10 mouse cellular contexts compared by ENCODE assay signal in the genomic region with DNA sequence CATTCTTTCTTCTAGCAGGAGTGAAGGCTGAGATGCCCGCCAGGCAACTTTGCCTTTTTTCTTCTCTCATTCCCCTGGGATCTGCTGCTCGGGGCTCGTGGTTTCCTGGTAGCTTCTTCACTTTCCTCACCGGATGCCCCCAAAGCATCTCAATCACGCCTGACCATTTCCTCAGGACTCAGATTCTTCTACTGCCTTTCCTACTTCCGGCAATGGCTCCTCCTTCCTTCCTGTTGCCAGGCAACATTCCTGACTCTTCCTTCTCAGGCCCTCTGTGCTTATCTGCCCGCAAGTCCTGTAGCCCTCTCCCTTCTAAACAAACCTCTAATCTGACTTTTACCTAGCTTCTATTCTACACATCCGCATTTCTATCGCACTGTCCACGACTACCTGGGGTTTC.
A peak's percentile ranks its signal among the peaks of the same experiment; 100 is the strongest.
DNase-seq lines count a peak whose midpoint lies in the region; ATAC-seq and TF ChIP-seq lines count a peak whose summit lies in the region.
"Had no signal": no experiment of that assay in that cellular context is flagged by ENCODE, and none has a peak within 500 bp of the region (broad histone marks: within the 10 kb centered on the region; RNA-seq: fewer than 3 reads in every experiment).

No protein-coding gene starts in this region.

- TF ChIP-seq CTCF in midbrain, postnatal 0 days (IDR thresholded peaks at IDR 0.05) = no peak

- H3K4me1 ChIP-seq in midbrain, postnatal 0 days (ENCODE audit: insufficient read depth, low read length) = no peaks in the 10 kb centered on the region
- peaks cover 10% of the 10 kb centered on the region for H3K4me1 ChIP-seq in midbrain, embryonic 13.5 days (replicated peaks)
- H3K4me1 ChIP-seq in midbrain, embryonic 14.5 days (ENCODE audit: control insufficient read depth, insufficient read depth, low read length) = no peaks in the 10 kb centered on the region

- no peaks in the 10 kb centered on the region for H3K27me3 ChIP-seq in midbrain, postnatal 0 days (ENCODE audit: insufficient read depth, low read length)
- H3K27me3 ChIP-seq in midbrain, embryonic 13.5 days = peaks cover 1% of the 10 kb centered on the region; the same call in 1 of the 2 replicates
- no peaks in the 10 kb centered on the region for H3K27me3 ChIP-seq in midbrain, embryonic 14.5 days (ENCODE audit: control insufficient read depth, insufficient read depth, low read length)

- WGBS in midbrain, postnatal 0 days = 70% methylated on average over 10 of the region's 10 CpGs
- WGBS in midbrain, embryonic 13.5 days = 71% methylated on average over 10 of the region's 10 CpGs
- WGBS in midbrain, embryonic 14.5 days = 69% methylated on average over 10 of the region's 10 CpGs

- no peak overlapping the region for H3K4me2 ChIP-seq in midbrain, postnatal 0 days (ENCODE audit: low read depth, low read length, poor library complexity, severe bottlenecking)
- no peak overlapping the region for H3K4me2 ChIP-seq in midbrain, embryonic 13.5 days (replicated peaks)
- H3K4me2 ChIP-seq in midbrain, embryonic 14.5 days (ENCODE audit: low read length) = no peak overlapping the region

- no peaks in the 10 kb centered on the region for H3K36me3 ChIP-seq in midbrain, postnatal 0 days (ENCODE audit: insufficient read depth, low read length)
- no peaks in the 10 kb centered on the region for H3K36me3 ChIP-seq in midbrain, embryonic 13.5 days
- H3K36me3 ChIP-seq in midbrain, embryonic 14.5 days (ENCODE audit: control insufficient read depth, insufficient read depth, low read length) = no peaks in the 10 kb centered on the region

- peak; percentile 92 for DNase-seq in heart, adult 11 months
- no peak for DNase-seq in heart, postnatal 4 days
- DNase-seq in midbrain, postnatal 0 days (ENCODE audit: low spot score) = no peak
- DNase-seq in kidney, postnatal 36 days = peak; percentile 64 to 70
- DNase-seq in urinary bladder, postnatal 25 days (ENCODE audit: low spot score) = no peak
- no peak for DNase-seq in midbrain, embryonic 14.5 days
- no peak for DNase-seq in gastrocnemius, adult 18-20 months (ENCODE audit: low spot score)
- DNase-seq: B cell, adult 2 months; cerebellum, adult 18-20 months had no signal

- H3K9me3 ChIP-seq in midbrain, postnatal 0 days (ENCODE audit: low read length) = no peaks in the 10 kb centered on the region
- no peaks in the 10 kb centered on the region for H3K9me3 ChIP-seq in midbrain, embryonic 13.5 days
- no peaks in the 10 kb centered on the region for H3K9me3 ChIP-seq in midbrain, embryonic 14.5 days (ENCODE audit: control insufficient read depth, low read length)

- ATAC-seq in midbrain, postnatal 0 days (ENCODE audit: low FRiP score) = 0 out of 2 replicates have a peak, but pooled peaks have one; percentile 5
- ATAC-seq in midbrain, embryonic 13.5 days = no peak
- ATAC-seq in midbrain, embryonic 14.5 days (ENCODE audit: low FRiP score, low TSS enrichment) = no peak

- no peak overlapping the region for H3K27ac ChIP-seq in midbrain, postnatal 0 days (ENCODE audit: low read depth, low read length)
- H3K27ac ChIP-seq in midbrain, embryonic 13.5 days = no peak overlapping the region
- H3K27ac ChIP-seq in midbrain, embryonic 14.5 days (replicated peaks; ENCODE audit: low read depth, low read length) = no peak overlapping the region

- no peak overlapping the region for H3K9ac ChIP-seq in midbrain, postnatal 0 days (replicated peaks; ENCODE audit: low read length, poor library complexity, severe bottlenecking)
- H3K9ac ChIP-seq in midbrain, embryonic 13.5 days (replicated peaks) = no peak overlapping the region
- H3K9ac ChIP-seq in midbrain, embryonic 14.5 days (replicated peaks; ENCODE audit: low read length) = no peak overlapping the region

- H3K4me3 ChIP-seq in midbrain, postnatal 0 days (ENCODE audit: low read depth, low read length) = no peak overlapping the region
- H3K4me3 ChIP-seq in midbrain, embryonic 13.5 days (replicated peaks) = no peak overlapping the region
- no peak overlapping the region for H3K4me3 ChIP-seq in midbrain, embryonic 14.5 days (replicated peaks; ENCODE audit: low read depth, low read length)

Comparison
In these comparisons a context has a peak if more than half of its experiments do, and no peak if none do; other contexts are left out.
1. DNase-seq: peak in heart, adult 11 months (single experiment) and kidney, postnatal 36 days (2 of 2); none in heart, postnatal 4 days (single experiment), midbrain, postnatal 0 days (single experiment), urinary bladder, postnatal 25 days (single experiment), midbrain, embryonic 14.5 days (single experiment) and gastrocnemius, adult 18-20 months (single experiment).